Mouse (Mus musculus) heart, postnatal 10 days (tissue): Measurements from ENCODE around the gene Snx3. TPM values are rescaled to one million over a fixed set of nuclear protein-coding genes. Genes with fewer than 3 reads are reported as not detected.

Experiments used
- DNase-seq, 2 experiments: peaks; one replicate each; pipeline ENCODE4 v3.0.0; 2021
- intact Hi-C: fragments of 180-260 bp; cut with DNase I; formaldehyde crosslinking; loops from one replicate; pipeline ENCODE4 v1.15.1; 2025
- total RNA-seq, 2 experiments: library from RNA; stranded (reverse); gene quantifications; 2 replicates each; pipeline ENCODE4 v1.2.3; 2021

The Snx3 gene
- total RNA-seq, 2 experiments from 2014 or later: 205 to 214 TPM

GRCm38 (mm10) chr10:42574639-42575038 lies 72.8 kb downstream of the Snx3 start:
- intact Hi-C loops: no loop called here
- DNase-seq: no peak

- intact Hi-C loops: no loop called here
- no peak for DNase-seq
Measured at GRCm38 (mm10) chr10:42577525-42578280, 75.9 kb downstream of the Snx3 start.

GRCm38 (mm10) chr10:42578281-42578675 lies 76.4 kb downstream of the Snx3 start:
- DNase-seq: no peak
- intact Hi-C loops: no loop called here

- intact Hi-C loops: no loop called here
- no peak for DNase-seq
Measured at GRCm38 (mm10) chr10:42578698-42579474, 77.1 kb downstream of the Snx3 start.

GRCm38 (mm10) chr10:42579475-42580130 lies 77.8 kb downstream of the Snx3 start:
- intact Hi-C loops: no loop called here
- no peak for DNase-seq

GRCm38 (mm10) chr10:42580131-42580950 lies 78.5 kb downstream of the Snx3 start:
- no peak for DNase-seq
- intact Hi-C loops: no loop called here

- intact Hi-C loops: no loop called here
- DNase-seq: no peak
Measured at GRCm38 (mm10) chr10:42580951-42581277, 79.1 kb downstream of the Snx3 start.

GRCm38 (mm10) chr10:42581694-42582565 lies 80.1 kb downstream of the Snx3 start:
- DNase-seq: no peak
- intact Hi-C loops: loop anchor here (2.0 kb wide), 1 partner anchor 51 kb away; no protein-coding TSS in a partner anchor

GRCm38 (mm10) chr10:42582566-42583110 lies 80.8 kb downstream of the Snx3 start:
- no peak for DNase-seq

GRCm38 (mm10) chr10:42583157-42583872 lies 81.5 kb downstream of the Snx3 start, which contains the start of the genes Nr2e1 and Ostm1:
Gene Nr2e1, minus strand, starts transcription at chr10:42583632.
Gene Ostm1, plus strand, starts transcription at chr10:42583822.
- intact Hi-C loops: loop anchor here (2.0 kb wide), 1 partner anchor 49 kb away; no protein-coding TSS in a partner anchor
- DNase-seq: no peak

More at GRCm38 (mm10) chr10:42582566-42583110, 80.8 kb downstream of the Snx3 start:
- intact Hi-C loops: loop anchor here (2.0 kb wide), 1 partner anchor 50 kb away; no protein-coding TSS in a partner anchor

- intact Hi-C loops: loop anchor here (2.0 kb wide), 1 partner anchor 49 kb away; no protein-coding TSS in a partner anchor
- DNase-seq: no peak
Measured at GRCm38 (mm10) chr10:42583902-42584435, 82.1 kb downstream of the Snx3 start.

- intact Hi-C loops: no loop called here
Measured at GRCm38 (mm10) chr10:42584436-42584983, 82.7 kb downstream of the Snx3 start.

More at GRCm38 (mm10) chr10:42584436-42584983, 82.7 kb downstream of the Snx3 start:
- no peak for DNase-seq

Other genes with a start within 250 kb of the Snx3 start
- 10 to 100 TPM; 44.1 to 68.3 TPM for gene Foxo3, start 225.3 kb upstream of the Snx3 start, total RNA-seq
- 10 to 100 TPM; 25.4 to 26.6 TPM for gene Afg1l, start 23.5 kb upstream of the Snx3 start, total RNA-seq
- gene Nr2e1, start 81.6 kb downstream of the Snx3 start, total RNA-seq: not detected
- gene Ostm1, start 81.8 kb downstream of the Snx3 start, total RNA-seq: 10 to 100 TPM; 19.6 to 20.1 TPM